Mouse (Mus musculus): ENCODE measurements at regions not wholly inside any gene's neighbourhood (a gene's known extent, or its start where the extent isn't known, plus 50 kb on each side); places are given as distances from the start of the nearest gene placed in this dataset.

DNA sequence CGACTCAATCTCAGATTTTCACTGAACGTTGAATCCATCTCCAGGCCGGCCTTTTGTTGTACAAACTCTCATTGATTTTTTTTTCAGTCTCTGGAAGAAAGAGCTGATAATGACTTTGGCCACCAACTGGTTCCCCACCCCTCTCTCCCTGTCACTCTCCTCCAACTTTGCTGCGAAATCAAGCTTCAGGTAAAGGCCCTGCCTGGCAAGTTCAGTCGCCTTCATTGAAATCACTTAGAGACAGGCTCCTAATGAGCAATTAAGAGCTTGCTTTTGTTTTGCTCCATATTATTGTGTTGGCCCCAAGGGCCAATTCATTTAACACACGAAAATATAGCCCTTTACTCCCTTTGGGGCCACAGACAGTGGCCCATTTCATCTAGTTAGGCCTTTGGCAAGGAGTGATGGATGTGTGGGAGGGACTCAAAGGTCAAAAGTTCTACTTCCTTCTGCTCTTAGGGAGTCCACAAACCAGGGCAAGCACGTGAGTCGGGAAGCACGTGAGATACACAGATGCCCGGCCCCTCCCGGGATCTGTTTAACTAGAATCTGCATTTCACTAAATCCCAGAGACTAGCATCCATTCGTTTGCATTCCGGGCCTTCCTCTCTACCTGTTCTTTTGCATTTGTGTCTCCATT, 120.0 kb downstream of the Dact1 start:
- TF ChIP-seq GATA1 (IDR thresholded peaks at IDR 0.05; ENCODE audit: borderline replicate concordance, low read length) = no peak
- no peak for TF ChIP-seq FLI1 (IDR thresholded peaks at IDR 0.05; ENCODE audit: low read length)
